In the genomic region with DNA sequence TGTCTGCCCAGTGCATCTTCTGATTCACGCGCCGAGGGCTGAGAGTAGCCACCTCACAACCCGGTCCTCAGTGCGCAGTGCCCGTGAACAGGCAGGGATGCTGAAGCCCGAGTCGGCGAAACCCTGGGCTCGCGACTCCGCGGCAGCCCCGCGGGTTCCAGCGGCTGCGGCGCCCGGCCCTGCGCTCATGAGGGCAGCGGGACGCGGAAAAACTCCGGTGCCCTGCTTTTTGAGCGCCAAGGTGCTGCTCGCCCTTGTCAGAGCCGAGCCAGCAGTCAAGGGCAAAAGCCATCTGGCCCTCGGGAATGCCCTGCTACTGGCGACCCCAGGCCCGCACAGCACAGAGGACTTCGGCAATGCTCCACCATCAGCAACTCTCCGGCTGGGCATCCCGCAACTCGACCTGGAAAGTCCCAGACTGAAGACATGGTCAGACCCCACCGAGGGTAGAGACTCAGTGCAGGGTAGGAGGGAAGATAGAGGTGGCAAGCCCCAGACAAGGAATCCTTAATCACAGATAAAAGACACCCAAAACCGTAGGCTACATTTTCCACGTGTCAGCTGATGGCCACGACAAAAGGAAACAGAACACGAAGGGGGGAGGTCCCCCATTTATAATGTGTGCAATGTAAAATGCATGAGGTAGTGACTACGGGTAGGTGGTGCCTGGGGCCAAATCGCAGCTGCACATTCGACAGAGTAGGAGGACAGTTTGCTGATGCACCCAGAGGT, we compare ENCODE assay signal across 7 mouse cellular contexts.
DNase-seq lines count a peak whose midpoint lies in the region; ATAC-seq and TF ChIP-seq lines count a peak whose summit lies in the region.

No protein-coding gene starts in this region.

- peak overlapping the region; percentile 22; the same call in 1 of the 2 replicates for H3K9ac ChIP-seq in liver, postnatal 0 days (replicated peaks)

- DNase-seq in ZHBTc4 (ENCODE audit: low read depth, low spot score): peak; percentile 54
- DNase-seq in forebrain, embryonic 10.5 days (ENCODE audit: extremely low spot score, low spot score): peak; percentile 62
- DNase-seq in heart, postnatal 10 days: peak; percentile 50 to 53
- DNase-seq in layer of hippocampus, adult 2 months (ENCODE audit: low spot score in 2 of 2): peak in 1 of 2 experiments; percentile 20
- peak; percentile 16 for DNase-seq in liver, postnatal 0 days
- peak; percentile 44 for DNase-seq in right cerebral cortex, postnatal 14 days

- peaks cover 61% of the 10 kb centered on the region for H3K27me3 ChIP-seq in forebrain, embryonic 10.5 days (ENCODE audit: poor library complexity, severe bottlenecking)
- H3K27me3 ChIP-seq in liver, postnatal 0 days (ENCODE audit: insufficient read depth, low read length): peaks cover 15% of the 10 kb centered on the region

- no peaks in the 10 kb centered on the region for H3K9me3 ChIP-seq in forebrain, embryonic 10.5 days
- H3K9me3 ChIP-seq in liver, postnatal 0 days (ENCODE audit: low read length): no peaks in the 10 kb centered on the region

- no peaks in the 10 kb centered on the region for H3K36me3 ChIP-seq in forebrain, embryonic 10.5 days (replicated peaks)
- no peaks in the 10 kb centered on the region for H3K36me3 ChIP-seq in liver, postnatal 0 days (replicated peaks; ENCODE audit: insufficient read depth, low read length)

- intact Hi-C loops in heart, postnatal 10 days (cut with DNase I): loop anchor here (10.0 kb wide), 2 partner anchors 548 to 1888 kb away; no protein-coding TSS in a partner anchor

- TF ChIP-seq EP300 in liver, postnatal 0 days (IDR thresholded peaks at IDR 0.05; ENCODE audit: low read depth): no peak

- peaks cover 32% of the 10 kb centered on the region for H3K4me1 ChIP-seq in forebrain, embryonic 10.5 days
- H3K4me1 ChIP-seq in liver, postnatal 0 days (ENCODE audit: insufficient read depth): peaks cover 4% of the 10 kb centered on the region; the same call in 1 of the 2 replicates

- 2% methylated on average over 42 of the region's 42 CpGs for WGBS in forebrain, embryonic 10.5 days
- WGBS in liver, postnatal 0 days (ENCODE audit: insufficient replicate concordance): 3% methylated on average over 42 of the region's 42 CpGs

- peak overlapping the region; percentile 61 for H3K4me2 ChIP-seq in liver, postnatal 0 days (ENCODE audit: low read depth, low read length)

- peak; percentile 77 for ATAC-seq in CD4-positive, CD25-positive, alpha-beta regulatory T cell, adult 4 months
- no peak for ATAC-seq in liver, postnatal 0 days

- H3K27ac ChIP-seq in forebrain, embryonic 10.5 days: peak overlapping the region; percentile 77
- H3K27ac ChIP-seq in layer of hippocampus, adult 2 months: peak overlapping the region; percentile 93
- H3K27ac ChIP-seq in liver, postnatal 0 days (ENCODE audit: low read depth): no peak overlapping the region

- peak overlapping the region; percentile 55 for H3K4me3 ChIP-seq in forebrain, embryonic 10.5 days
- H3K4me3 ChIP-seq in layer of hippocampus, adult 2 months: peak overlapping the region; percentile 63
- peak overlapping the region; percentile 15; the same call in 1 of the 2 replicates for H3K4me3 ChIP-seq in liver, postnatal 0 days (ENCODE audit: low read depth, low read length)

- TF ChIP-seq CTCF in layer of hippocampus, adult 2 months (conservative IDR thresholded peaks at IDR 0.05): no peak
- no peak for TF ChIP-seq CTCF in liver, postnatal 0 days (IDR thresholded peaks at IDR 0.05; ENCODE audit: low read depth)
